Mouse (Mus musculus) lung, embryonic 14.5 days (tissue): ENCODE results near the gene Ctcf. TPM values are rescaled to one million over a fixed set of nuclear protein-coding genes. Genes with fewer than 3 reads are reported as not detected.
"Not testable (repeated sequence)": the region's sequence is repeated elsewhere in the genome, so short reads cannot be mapped to it uniquely, and the experiment has no call there.

ENCODE experiments used
- ATAC-seq: fragments of 200-750 bp; cut with Nextera tagmentation; 2 replicates; pipeline ENCODE4 v1.8.0; 2017; ENCODE audit warnings: mild to moderate bottlenecking, moderate TSS enrichment, moderate library complexity; ENCODE audit not compliant: insufficient read depth
- DNase-seq: peaks from one replicate; pipeline ENCODE4 v3.0.0-alpha.2; 2015
- H3K27ac ChIP-seq: fragments of 300-500 bp; sonication (generic); 2 replicates; pipeline ENCODE4 v1.5.1; 2014; ENCODE audit warnings: low read depth, mild to moderate bottlenecking, moderate library complexity
- H3K27me3 ChIP-seq: fragments of 300-500 bp; sonication (generic); 2 replicates; pipeline ENCODE4 v1.6.1; 2014; ENCODE audit warnings: low read length, control low read depth; ENCODE audit not compliant: insufficient read depth
- H3K36me3 ChIP-seq: fragments of 300-500 bp; sonication (generic); 2 replicates; pipeline ENCODE4 v1.6.1; 2014; ENCODE audit warnings: control low read depth; ENCODE audit not compliant: insufficient read depth
- H3K4me1 ChIP-seq: fragments of 300-500 bp; sonication (generic); 2 replicates; pipeline ENCODE4 v1.6.1; 2014; ENCODE audit warnings: antibody characterized with exemption, control low read depth; ENCODE audit not compliant: insufficient read depth
- H3K4me2 ChIP-seq: fragments of 300-500 bp; sonication (generic); 2 replicates; pipeline ENCODE4 v1.6.1; 2014; ENCODE audit warnings: mild to moderate bottlenecking
- H3K4me3 ChIP-seq: fragments of 300-500 bp; sonication (generic); 2 replicates; pipeline ENCODE4 v1.5.1; 2014; ENCODE audit warnings: low read depth, low read length
- H3K9ac ChIP-seq: fragments of 300-500 bp; sonication (generic); 2 replicates; pipeline ENCODE4 v1.6.1; 2014
- H3K9me3 ChIP-seq: fragments of 300-500 bp; sonication (generic); 2 replicates; pipeline ENCODE4 v1.6.1; 2016; ENCODE audit warnings: low read depth, low read length, control low read depth
- CTCF ChIP-seq: IDR thresholded peaks from 2 replicates; pipeline ENCODE4 v1.5.1; 2016; ENCODE audit warnings: antibody characterized with exemption, low read depth
- WGBS: fragments of 180-500 bp; shearing (Covaris S2); extraction: QIAGEN DNeasy Blood & Tissue Kit; methylation state at CpG from one replicate; pipeline ENCODE4 v1.1.7; 2014; 5-methylcytosine and 5-hydroxymethylcytosine counted together
- polyA plus RNA-seq: library from polyadenylated mRNA; unstranded; fragments of >200 nt; fragmentation: Nextera tagmentation; extraction: Ambion mirVana; gene quantifications from 2 replicates; pipeline ENCODE4 v1.2.1, GENCODE M21; 2014

Gene Ctcf
- polyA plus RNA-seq, 1 experiment from 2014 or later: 129 TPM

- no peaks in the 10 kb centered on the region for H3K27me3 ChIP-seq
- no peak overlapping the region for H3K4me2 ChIP-seq
- no peak overlapping the region for H3K4me3 ChIP-seq
- ATAC-seq: no peak
- no peak overlapping the region for H3K9ac ChIP-seq
- H3K9me3 ChIP-seq: no peaks in the 10 kb centered on the region
- no peaks in the 10 kb centered on the region for H3K36me3 ChIP-seq
- no peak for TF ChIP-seq CTCF
- 69% methylated on average over 5 of the region's 5 CpGs for WGBS
- H3K4me1 ChIP-seq: peaks cover 6% of the 10 kb centered on the region; the same call in 1 of the 2 replicates
- no peak for DNase-seq
- H3K27ac ChIP-seq: no peak overlapping the region
These were observed 35.1 kb upstream of the Ctcf start for GRCm38 (mm10) chr8:105601301-105601700.

GRCm38 (mm10) chr8:105602540-105602939 is 33.8 kb upstream of the Ctcf start:
- H3K4me2 ChIP-seq, H3K4me1 ChIP-seq, H3K27me3 ChIP-seq, ATAC-seq, H3K4me3 ChIP-seq, H3K36me3 ChIP-seq, DNase-seq, H3K9ac ChIP-seq, H3K27ac ChIP-seq, H3K9me3 ChIP-seq: not testable (repeated sequence)
- 70% methylated on average over 3 of the region's 3 CpGs for WGBS

- Histone ChIP-seq H3K4me2 (peak within 1 kb of the TSS; percentile 96), H3K27ac (peak within 1 kb of the TSS; percentile 87), H3K36me3 (no peaks in the 10 kb centered on the region), H3K9ac (peak within 1 kb of the TSS; percentile 90), H3K27me3 (no peaks in the 10 kb centered on the region), H3K9me3 (no peaks in the 10 kb centered on the region), H3K4me3 (peak within 1 kb of the TSS; percentile 77), H3K4me1 (peaks cover 8% of the 10 kb centered on the region; the same call in 1 of the 2 replicates)
- WGBS: under 1% methylated on average over 38 of the region's 42 CpGs
- peak; percentile 83 for DNase-seq
- peak; percentile 74 for TF ChIP-seq CTCF
- ATAC-seq: peak; percentile 77
These were observed 31.5 kb upstream of the Ctcf start, which contains the start of gene Ripor1 for GRCm38 (mm10) chr8:105604804-105605381. TSS of gene Ripor1 (plus strand) at chr8:105605255.

- peak; percentile 39 for ATAC-seq
- peak overlapping the region; percentile 96 for H3K4me2 ChIP-seq
- peak overlapping the region; percentile 87 for H3K27ac ChIP-seq
- H3K36me3 ChIP-seq: no peaks in the 10 kb centered on the region
- no peaks in the 10 kb centered on the region for H3K27me3 ChIP-seq
- H3K9ac ChIP-seq: peak overlapping the region; percentile 90
- peak overlapping the region; percentile 77 for H3K4me3 ChIP-seq
- no peaks in the 10 kb centered on the region for H3K9me3 ChIP-seq
- no peak for TF ChIP-seq CTCF
- peaks cover 8% of the 10 kb centered on the region; the same call in 1 of the 2 replicates for H3K4me1 ChIP-seq
- peak; percentile 48 for DNase-seq
- WGBS: under 1% methylated on average over 35 of the region's 39 CpGs
These were observed 30.7 kb upstream of the Ctcf start for GRCm38 (mm10) chr8:105605491-105606188.

GRCm38 (mm10) chr8:105606189-105607023 is 30.0 kb upstream of the Ctcf start:
- Histone ChIP-seq H3K9me3 (no peaks in the 10 kb centered on the region), H3K36me3 (no peaks in the 10 kb centered on the region), H3K4me3 (peak overlapping the region; percentile 77), H3K4me1 (peaks cover 8% of the 10 kb centered on the region; the same call in 1 of the 2 replicates), H3K27ac (peak overlapping the region; percentile 87), H3K9ac (peak overlapping the region; percentile 90), H3K4me2 (peak overlapping the region; percentile 96), H3K27me3 (no peaks in the 10 kb centered on the region)
- no peak for TF ChIP-seq CTCF
- peak; percentile 91 for DNase-seq
- WGBS: 1% methylated on average over 30 of the region's 30 CpGs
- peak; percentile 80 for ATAC-seq

GRCm38 (mm10) chr8:105607062-105607461 is 29.3 kb upstream of the Ctcf start:
- H3K27ac ChIP-seq: peak overlapping the region; percentile 87
- TF ChIP-seq CTCF: no peak
- ATAC-seq: no peak
- no peaks in the 10 kb centered on the region for H3K9me3 ChIP-seq
- peak overlapping the region; percentile 90 for H3K9ac ChIP-seq
- H3K4me1 ChIP-seq: peaks cover 8% of the 10 kb centered on the region; the same call in 1 of the 2 replicates
- no peaks in the 10 kb centered on the region for H3K36me3 ChIP-seq
- no peak for DNase-seq
- peak overlapping the region; percentile 96 for H3K4me2 ChIP-seq
- H3K4me3 ChIP-seq: peak overlapping the region; percentile 77
- WGBS: 6% methylated on average over 10 of the region's 10 CpGs
- H3K27me3 ChIP-seq: no peaks in the 10 kb centered on the region

GRCm38 (mm10) chr8:105607684-105608083 is 28.7 kb upstream of the Ctcf start:
- Histone ChIP-seq H3K4me3 (no peak overlapping the region), H3K4me1 (peaks cover 8% of the 10 kb centered on the region; the same call in 1 of the 2 replicates), H3K27me3 (no peaks in the 10 kb centered on the region), H3K9ac (no peak overlapping the region), H3K36me3 (no peaks in the 10 kb centered on the region), H3K4me2 (peak overlapping the region; percentile 96), H3K9me3 (no peaks in the 10 kb centered on the region), H3K27ac (no peak overlapping the region)
- ATAC-seq: no peak
- peak; percentile 74 for DNase-seq
- TF ChIP-seq CTCF: peak; percentile 58
- 33% methylated on average over 4 of the region's 4 CpGs for WGBS
